Mouse (Mus musculus) skeletal muscle tissue, adult 2 months (tissue): ENCODE measurements around the gene A930018P22Rik.
"Not testable (repeated sequence)": the region's sequence is repeated elsewhere in the genome, so short reads cannot be mapped to it uniquely, and the experiment has no call there.

ENCODE experiments used
- DNase-seq: peaks from one replicate; pipeline ENCODE4 v3.0.0-alpha.2; 2012; ENCODE audit warnings: low read depth, low spot score

Gene A930018P22Rik

GRCm38 (mm10) chr2:104122505-104123378 is at the start of gene A930018P22Rik:
Gene A930018P22Rik, plus strand, starts transcription at chr2:104122769.
- peak; percentile 93 for DNase-seq

GRCm38 (mm10) chr2:104078285-104078684 is 44.3 kb upstream of the A930018P22Rik start:
- DNase-seq: not testable (repeated sequence)

- not testable (repeated sequence) for DNase-seq
These were observed 41.0 kb upstream of the A930018P22Rik start for GRCm38 (mm10) chr2:104081436-104082050.

- DNase-seq: no peak
These were observed 40.1 kb upstream of the A930018P22Rik start for GRCm38 (mm10) chr2:104082474-104082873.

- not testable (repeated sequence) for DNase-seq
These were observed 38.5 kb upstream of the A930018P22Rik start for GRCm38 (mm10) chr2:104084027-104084426.

- not testable (repeated sequence) for DNase-seq
These were observed 35.0 kb upstream of the A930018P22Rik start for GRCm38 (mm10) chr2:104087562-104087961.

GRCm38 (mm10) chr2:104093305-104093704 is 29.3 kb upstream of the A930018P22Rik start:
- no peak for DNase-seq

- peak; percentile 48 for DNase-seq
These were observed 26.8 kb upstream of the A930018P22Rik start, which contains the start of gene Cd59a for GRCm38 (mm10) chr2:104095741-104096213. Gene Cd59a, plus strand, starts transcription at chr2:104095801.

- DNase-seq: no peak
These were observed 26.3 kb upstream of the A930018P22Rik start for GRCm38 (mm10) chr2:104096256-104096655.

- DNase-seq: not testable (repeated sequence)
These were observed 25.8 kb upstream of the A930018P22Rik start for GRCm38 (mm10) chr2:104096796-104097195.

- not testable (repeated sequence) for DNase-seq
These were observed 25.2 kb upstream of the A930018P22Rik start for GRCm38 (mm10) chr2:104097396-104097795.

GRCm38 (mm10) chr2:104098529-104099230 is 23.9 kb upstream of the A930018P22Rik start:
- DNase-seq: no peak

GRCm38 (mm10) chr2:104099231-104099585 is 23.4 kb upstream of the A930018P22Rik start:
- no peak for DNase-seq

GRCm38 (mm10) chr2:104099946-104100345 is 22.6 kb upstream of the A930018P22Rik start:
- DNase-seq: no peak

- no peak for DNase-seq
These were observed 17.8 kb upstream of the A930018P22Rik start for GRCm38 (mm10) chr2:104104800-104105199.

- DNase-seq: not testable (repeated sequence)
These were observed 13.5 kb upstream of the A930018P22Rik start for GRCm38 (mm10) chr2:104109021-104109420.

GRCm38 (mm10) chr2:104109528-104109927 is 13.0 kb upstream of the A930018P22Rik start:
- no peak for DNase-seq

- no peak for DNase-seq
These were observed 12.5 kb upstream of the A930018P22Rik start for GRCm38 (mm10) chr2:104110031-104110430.

GRCm38 (mm10) chr2:104111170-104111797 is 11.3 kb upstream of the A930018P22Rik start:
- DNase-seq: not testable (repeated sequence)

GRCm38 (mm10) chr2:104113563-104113962 is 9.0 kb upstream of the A930018P22Rik start:
- DNase-seq: not testable (repeated sequence)

- DNase-seq: no peak
These were observed 7.7 kb upstream of the A930018P22Rik start for GRCm38 (mm10) chr2:104114898-104115297.
